Mouse (Mus musculus) CD4-positive helper T cell, adult 2 months (primary cell): ENCODE measurements around the gene Ckmt1.

Experiments used
- DNase-seq: peaks from one replicate; pipeline ENCODE4 v3.0.0-alpha.2; 2012; ENCODE audit warnings: low read depth, missing footprints, low spot score

Gene Ckmt1

GRCm38 (mm10) chr2:121412843-121413386 lies 55.4 kb downstream of the Ckmt1 start:
- no peak for DNase-seq
